Mouse (Mus musculus) megakaryocyte, adult 5-6 weeks (primary cell): ENCODE measurements around the gene Hint1. TPM values are rescaled to one million over a fixed set of nuclear protein-coding genes. Genes with fewer than 3 reads are reported as not detected.

Source experiments
- total RNA-seq, 2 experiments: library from RNA; stranded (forward) in 1 of 2; stranded (reverse) in 1 of 2; fragments of 153-499, 151-499 nt in 1 of 2; fragments of 221-1000, 200-1000 nt in 1 of 2; gene quantifications; 2 replicates each; pipeline versions ENCODE4 v1.2.3 to v1.2.4; 2015 to 2017

The Hint1 gene
- total RNA-seq, 2 experiments from 2014 or later, result 450 to 459 TPM

Other genes with a start within 250 kb of the Hint1 start
- gene Cdc42se2, start 78.7 kb upstream of the Hint1 start, total RNA-seq (2015), result 70.3 and 73.9 TPM in 2 replicates
- gene Cdc42se2, start 78.7 kb upstream of the Hint1 start, total RNA-seq (2017), result 92.6 and 94.5 TPM in 2 replicates
- 0.85 and 6.1 TPM in 2 replicates for gene Lyrm7, start 5.5 kb upstream of the Hint1 start, total RNA-seq (2015)
- gene Lyrm7, start 5.5 kb upstream of the Hint1 start, total RNA-seq (2017), result 5.3 and 14.8 TPM in 2 replicates
- gene Gpx3, start 36.1 kb downstream of the Hint1 start, total RNA-seq (2015), result 52.7 and 58.3 TPM in 2 replicates
- gene Gpx3, start 36.1 kb downstream of the Hint1 start, total RNA-seq (2017), result 1.8 and 6.0 TPM in 2 replicates
- 28.3 and 32.6 TPM in 2 replicates for gene Tnip1, start 96.5 kb downstream of the Hint1 start, total RNA-seq (2015)
- 26.7 and 47.2 TPM in 2 replicates for gene Tnip1, start 96.5 kb downstream of the Hint1 start, total RNA-seq (2017)
- 112 and 126 TPM in 2 replicates for gene Anxa6, start 167.1 kb downstream of the Hint1 start, total RNA-seq (2015)
- 230 and 245 TPM in 2 replicates for gene Anxa6, start 167.1 kb downstream of the Hint1 start, total RNA-seq (2017)
- gene Ccdc69, start 211.7 kb downstream of the Hint1 start, total RNA-seq (2015), result 35.5 and 36.2 TPM in 2 replicates
- 32.6 and 35.6 TPM in 2 replicates for gene Ccdc69, start 211.7 kb downstream of the Hint1 start, total RNA-seq (2017)
- 242 and 244 TPM in 2 replicates for gene Gm2a, start 231.7 kb downstream of the Hint1 start, total RNA-seq (2015)
- 179 and 191 TPM in 2 replicates for gene Gm2a, start 231.7 kb downstream of the Hint1 start, total RNA-seq (2017)